Mouse (Mus musculus) lung, postnatal 0 days (tissue): ENCODE data around the gene Habp2.

Experiments used
- CTCF ChIP-seq: IDR thresholded peaks from 2 replicates; pipeline ENCODE4 v1.5.1; 2016; ENCODE audit warnings: antibody characterized with exemption, mild to moderate bottlenecking
- EP300 ChIP-seq: IDR thresholded peaks from 2 replicates; pipeline ENCODE4 v1.6.1; 2016; ENCODE audit warnings: antibody characterized with exemption, mild to moderate bottlenecking, control low read depth

GRCm38 (mm10) chr19:56287580-56288367, 837 bp downstream of the Habp2 start:
- TF ChIP-seq CTCF (no peak), EP300 (no peak)
